Mouse (Mus musculus) testis, adult 2 months (tissue): ENCODE measurements around the gene Ergic1. TPM values are rescaled to one million over a fixed set of nuclear protein-coding genes. Genes with fewer than 3 reads are reported as not detected.

Experiments
- H3K27ac ChIP-seq: fragments of 200-500 bp; 2 replicates; pipeline ENCODE4 v1.5.1; 2012; ENCODE audit warnings: low read depth, low read length; ENCODE audit not compliant: control insufficient read depth, insufficient read depth
- H3K27me3 ChIP-seq: fragments of 200-500 bp; 2 replicates; pipeline ENCODE4 v1.6.1; 2012; ENCODE audit warnings: mild to moderate bottlenecking, low read length, moderate library complexity; ENCODE audit not compliant: control insufficient read depth, insufficient read depth
- H3K36me3 ChIP-seq: fragments of 200-500 bp; 2 replicates; pipeline ENCODE4 v1.6.1; 2012; ENCODE audit warnings: mild to moderate bottlenecking, low read length; ENCODE audit not compliant: control insufficient read depth, insufficient read depth
- H3K4me1 ChIP-seq: fragments of 200-500 bp; 2 replicates; pipeline ENCODE4 v1.6.1; 2012; ENCODE audit warnings: low read length; ENCODE audit not compliant: control insufficient read depth, insufficient read depth
- H3K4me3 ChIP-seq: fragments of 200-500 bp; 2 replicates; pipeline ENCODE4 v1.5.1; 2012; ENCODE audit warnings: low read depth, mild to moderate bottlenecking, low read length, moderate library complexity, mixed read lengths; ENCODE audit not compliant: control insufficient read depth
- CTCF ChIP-seq: fragments of 200-500 bp; IDR thresholded peaks from 2 replicates; pipeline ENCODE4 v1.5.1; 2012; ENCODE audit warnings: low read depth, mild to moderate bottlenecking, inconsistent platforms, low read length, moderate library complexity; ENCODE audit not compliant: control insufficient read depth, insufficient read depth, insufficient replicate concordance
- POLR2A ChIP-seq: fragments of 200-500 bp; IDR thresholded peaks from 2 replicates; pipeline ENCODE4 v1.6.1; 2012; ENCODE audit warnings: low read depth, mild to moderate bottlenecking, inconsistent platforms, low read length, moderate library complexity; ENCODE audit not compliant: control insufficient read depth
- polyA plus RNA-seq: library from polyadenylated mRNA; depleted of rRNA; stranded (reverse); fragments of >200 nt; gene quantifications from 2 replicates; pipeline ENCODE4 v1.2.3, GENCODE M21; 2012

The Ergic1 gene
- polyA plus RNA-seq, 1 experiment: 115 TPM

DNA sequence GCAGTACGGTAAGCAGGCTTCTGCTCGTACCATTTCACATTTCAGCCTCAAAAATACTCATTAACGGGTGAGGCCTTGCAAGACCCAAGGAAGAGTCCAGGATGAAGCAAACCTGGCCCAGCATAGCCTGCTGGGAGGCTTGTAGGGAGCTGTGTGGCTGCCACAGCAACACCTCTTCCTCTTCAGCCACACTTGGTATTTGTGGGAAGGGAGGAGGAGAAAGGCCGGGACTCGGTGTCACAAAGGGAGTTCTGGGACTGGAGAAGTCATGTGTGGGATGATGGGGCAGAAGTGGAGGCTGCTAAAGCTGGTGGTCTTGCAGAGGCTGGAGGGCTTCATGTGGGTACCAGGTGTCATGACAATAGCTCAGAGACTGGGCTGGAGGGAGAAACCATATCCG is 40.2 kb downstream of the Ergic1 start:
- H3K27ac ChIP-seq: peak overlapping the region; percentile 67

DNA sequence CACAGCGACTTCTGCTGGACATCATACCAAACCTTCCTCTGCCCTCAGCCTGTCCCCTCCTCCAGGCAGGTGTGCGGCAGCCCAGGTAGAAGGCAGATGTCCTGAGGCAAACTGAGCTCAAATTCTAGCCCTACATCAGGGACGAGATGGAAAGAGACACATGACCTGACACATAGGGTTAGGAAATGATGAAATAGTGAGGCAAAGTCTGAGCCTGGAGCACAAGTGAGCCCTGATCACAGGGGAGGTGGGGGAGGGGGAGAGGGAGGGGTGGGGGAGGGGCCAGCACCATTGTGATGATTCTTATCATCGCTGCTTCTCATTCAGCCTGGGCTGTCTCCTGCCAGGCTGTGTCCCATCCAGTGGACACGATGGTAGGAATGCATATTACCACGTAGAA is 40.6 kb downstream of the Ergic1 start:
- TF ChIP-seq POLR2A (peak; percentile 31; the same call in 1 of the 2 replicates), CTCF (no peak)
- H3K27me3 ChIP-seq: no peaks in the 10 kb centered on the region
- H3K4me1 ChIP-seq: peaks cover 12% of the 10 kb centered on the region
- H3K27ac ChIP-seq: peak overlapping the region; percentile 67
- peak overlapping the region; percentile 76 for H3K4me3 ChIP-seq
- no peaks in the 10 kb centered on the region for H3K36me3 ChIP-seq

More for the DNA sequence above, 40.2 kb downstream of the Ergic1 start:
- peaks cover 12% of the 10 kb centered on the region for H3K4me1 ChIP-seq
- TF ChIP-seq POLR2A (no peak), CTCF (no peak)
- no peaks in the 10 kb centered on the region for H3K27me3 ChIP-seq
- no peaks in the 10 kb centered on the region for H3K36me3 ChIP-seq
- H3K4me3 ChIP-seq: peak overlapping the region; percentile 76

DNA sequence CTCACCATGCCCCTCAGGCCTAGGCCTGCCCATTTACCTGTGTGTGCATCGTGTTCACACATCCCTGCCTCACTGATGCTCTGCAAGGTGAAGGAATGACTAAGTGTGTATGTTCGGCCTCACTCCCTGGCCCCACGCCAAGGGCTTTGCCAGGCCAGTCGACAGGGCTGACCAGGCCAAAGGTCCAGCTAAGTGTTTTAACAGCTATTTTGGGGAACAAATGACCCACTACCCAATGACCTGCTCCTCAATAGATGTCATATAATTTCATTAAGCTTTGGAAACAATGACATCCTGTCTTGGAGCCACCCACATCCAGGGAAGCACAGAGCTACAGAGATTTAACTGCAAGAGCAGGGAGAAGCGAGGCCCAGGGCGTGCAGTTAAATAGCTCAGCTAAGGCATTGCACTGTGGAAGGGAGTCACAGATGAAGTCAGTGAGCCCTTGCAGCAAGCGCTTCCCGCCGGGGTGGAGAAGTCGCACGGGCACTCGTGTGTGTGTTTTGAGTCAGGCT is 41.1 kb downstream of the Ergic1 start:
- Histone ChIP-seq H3K27ac (peak overlapping the region; percentile 5; the same call in 1 of the 2 replicates), H3K27me3 (no peaks in the 10 kb centered on the region), H3K4me1 (peaks cover 12% of the 10 kb centered on the region), H3K36me3 (no peaks in the 10 kb centered on the region), H3K4me3 (peak overlapping the region; percentile 31)
- TF ChIP-seq CTCF: no peak
- TF ChIP-seq POLR2A: no peak

DNA sequence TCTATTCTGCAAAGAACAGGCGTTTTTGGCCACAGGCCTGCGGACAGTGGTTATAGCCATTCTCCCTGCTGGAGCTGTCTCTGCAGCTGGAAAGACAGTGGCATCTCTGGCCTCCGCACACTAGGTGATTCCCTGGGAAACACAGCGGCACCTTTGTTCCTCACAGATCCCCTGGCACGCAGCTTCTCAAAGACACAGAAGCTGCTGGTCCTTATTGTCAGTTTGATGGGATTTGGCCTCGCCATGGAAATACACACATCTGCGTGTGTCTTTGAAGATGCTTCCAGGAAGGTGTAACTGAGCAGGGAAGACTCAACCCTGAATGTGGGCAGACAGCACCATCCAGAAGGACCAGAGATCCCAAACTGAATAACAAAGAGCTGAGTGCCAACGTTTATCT is 42.0 kb downstream of the Ergic1 start:
- Histone ChIP-seq H3K27me3 (no peaks in the 10 kb centered on the region), H3K4me1 (peaks cover 12% of the 10 kb centered on the region), H3K4me3 (no peak overlapping the region), H3K27ac (no peak overlapping the region), H3K36me3 (no peaks in the 10 kb centered on the region)
- no peak for TF ChIP-seq POLR2A
- no peak for TF ChIP-seq CTCF

DNA sequence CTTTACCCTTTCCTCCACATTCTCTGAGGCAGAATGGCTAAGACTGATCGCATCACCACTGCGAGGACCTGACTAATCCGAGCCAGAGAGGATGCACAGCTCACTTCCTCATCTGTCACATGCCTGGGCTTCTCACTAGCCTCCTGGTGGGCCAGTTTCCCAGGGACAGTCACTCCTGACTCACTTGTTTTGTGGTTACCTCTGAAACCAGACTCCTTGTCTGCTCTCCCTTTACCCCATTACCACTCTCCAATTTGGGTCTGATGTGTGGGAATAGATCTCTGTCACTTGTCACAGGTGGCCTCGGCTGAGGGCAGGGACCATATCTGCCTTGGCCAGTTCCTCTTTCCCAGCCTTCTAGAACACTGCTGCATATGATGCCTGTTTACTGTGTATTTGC is 44.3 kb downstream of the Ergic1 start:
- Histone ChIP-seq H3K27me3 (no peaks in the 10 kb centered on the region), H3K4me1 (peaks cover 12% of the 10 kb centered on the region), H3K27ac (no peak overlapping the region), H3K36me3 (no peaks in the 10 kb centered on the region), H3K4me3 (no peak overlapping the region)
- no peak for TF ChIP-seq CTCF
- TF ChIP-seq POLR2A: no peak

DNA sequence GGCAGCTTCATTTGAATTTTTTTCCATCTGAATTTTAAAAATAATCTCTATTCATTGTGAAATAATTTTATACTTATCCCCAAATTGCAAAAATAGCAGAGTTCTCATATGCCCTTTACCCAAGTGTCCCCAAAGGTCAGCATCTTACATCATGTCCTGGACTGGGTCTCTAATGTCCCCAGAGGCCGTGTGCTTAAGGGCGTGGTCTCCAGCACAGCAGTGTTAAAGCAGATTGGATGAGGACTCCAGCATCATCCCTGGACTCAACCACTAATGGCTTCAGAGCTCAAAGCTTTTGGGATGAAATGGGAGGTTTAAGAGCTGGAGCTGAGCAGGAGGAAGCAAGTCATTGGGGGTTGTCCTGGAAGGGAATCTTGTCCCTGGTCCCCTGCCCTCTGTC is 45.2 kb downstream of the Ergic1 start:
- no peaks in the 10 kb centered on the region for H3K36me3 ChIP-seq
- H3K27ac ChIP-seq: no peak overlapping the region
- TF ChIP-seq CTCF (no peak), POLR2A (no peak)
- H3K4me1 ChIP-seq: peaks cover 4% of the 10 kb centered on the region; the same call in 1 of the 2 replicates
- no peaks in the 10 kb centered on the region for H3K27me3 ChIP-seq
- H3K4me3 ChIP-seq: peak overlapping the region; percentile 56

DNA sequence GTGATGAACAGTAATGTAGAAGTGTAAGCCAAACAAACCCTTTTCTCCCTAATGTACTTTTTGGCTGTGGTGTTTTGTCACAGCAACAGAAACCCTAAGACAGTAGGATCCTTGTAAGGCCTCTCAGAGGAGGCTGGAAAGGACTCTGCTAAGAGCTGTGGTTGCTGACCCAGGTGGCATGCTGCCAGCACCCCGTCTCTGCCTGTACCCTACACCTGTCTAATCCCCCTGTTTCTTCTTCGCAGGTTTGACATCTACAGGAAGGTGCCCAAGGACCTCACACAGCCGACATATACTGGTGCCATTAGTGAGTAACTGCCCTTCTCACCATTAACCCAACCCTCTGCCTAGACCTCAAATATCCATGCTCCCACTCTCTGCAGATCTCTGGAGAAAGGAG is 47.1 kb downstream of the Ergic1 start:
- TF ChIP-seq POLR2A (no peak), CTCF (no peak)
- Histone ChIP-seq H3K36me3 (no peaks in the 10 kb centered on the region), H3K4me1 (peaks cover 2% of the 10 kb centered on the region; the same call in 1 of the 2 replicates), H3K27ac (no peak overlapping the region), H3K27me3 (no peaks in the 10 kb centered on the region), H3K4me3 (peak overlapping the region; percentile 21; the same call in 1 of the 2 replicates)
